Mouse (Mus musculus) midbrain, embryonic 15.5 days (tissue): ENCODE measurements around the gene Vmn1r198. TPM values are rescaled to one million over a fixed set of nuclear protein-coding genes. Genes with fewer than 3 reads are reported as not detected.

ENCODE experiments used
- ATAC-seq: fragments of 200-750 bp; cut with Nextera tagmentation; replicated peaks from 2 replicates; pipeline ENCODE4 v1.8.0; 2017; ENCODE audit warnings: moderate TSS enrichment
- H3K27ac ChIP-seq: fragments of 300-500 bp; sonication (generic); 2 replicates; pipeline ENCODE4 v1.5.1; 2015; ENCODE audit warnings: mild to moderate bottlenecking, inconsistent platforms
- H3K27me3 ChIP-seq: fragments of 300-500 bp; sonication (generic); replicated peaks from 2 replicates; pipeline ENCODE4 v1.6.1; 2015; ENCODE audit warnings: inconsistent platforms
- H3K36me3 ChIP-seq: fragments of 300-500 bp; sonication (generic); replicated peaks from 2 replicates; pipeline ENCODE4 v1.6.1; 2015; ENCODE audit warnings: inconsistent platforms
- H3K4me1 ChIP-seq: fragments of 300-500 bp; sonication (generic); 2 replicates; pipeline ENCODE4 v1.6.1; 2015; ENCODE audit warnings: inconsistent platforms
- H3K4me2 ChIP-seq: fragments of 300-500 bp; sonication (generic); 2 replicates; pipeline ENCODE4 v1.6.1; 2015; ENCODE audit warnings: inconsistent platforms, mild to moderate bottlenecking, moderate library complexity
- H3K4me3 ChIP-seq: fragments of 300-500 bp; sonication (generic); 2 replicates; pipeline ENCODE4 v1.5.1; 2015; ENCODE audit warnings: mild to moderate bottlenecking, inconsistent platforms
- H3K9ac ChIP-seq: fragments of 300-500 bp; sonication (generic); 2 replicates; pipeline ENCODE4 v1.6.1; 2015; ENCODE audit warnings: mild to moderate bottlenecking, inconsistent platforms
- H3K9me3 ChIP-seq: fragments of 300-500 bp; sonication (generic); 2 replicates; pipeline ENCODE4 v1.6.1; 2016; ENCODE audit warnings: inconsistent platforms
- WGBS: fragments of 180-500 bp; shearing (Covaris S2); methylation state at CpG from one replicate; pipeline ENCODE4 v1.1.7; 2015; ENCODE audit warnings: mixed read lengths; 5-methylcytosine and 5-hydroxymethylcytosine counted together
- polyA plus RNA-seq: library from polyadenylated mRNA; unstranded; fragments of >200 nt; fragmentation: Nextera tagmentation; extraction: Ambion mirVana; gene quantifications from 2 replicates; pipeline ENCODE4 v1.2.1, GENCODE M21; 2015

Gene Vmn1r198
- polyA plus RNA-seq, 1 experiment from 2014 or later = not detected

- Histone ChIP-seq H3K27ac (no peak within 1 kb of the TSS), H3K36me3 (no peaks in the 10 kb centered on the region), H3K4me3 (no peak within 1 kb of the TSS), H3K27me3 (no peaks in the 10 kb centered on the region), H3K4me1 (no peaks in the 10 kb centered on the region), H3K4me2 (no peak within 1 kb of the TSS), H3K9me3 (no peaks in the 10 kb centered on the region), H3K9ac (no peak within 1 kb of the TSS)
- 17% methylated on average over 3 of the region's 3 CpGs for WGBS
- no peak for ATAC-seq
Measured at GRCm38 (mm10) chr13:22390073-22390472, 39.9 kb downstream of the Vmn1r198 start, which contains the start of gene Vmn1r200. TSS of gene Vmn1r200 (plus strand) at chr13:22390373.

- Histone ChIP-seq H3K27ac (no peak overlapping the region), H3K36me3 (no peaks in the 10 kb centered on the region), H3K27me3 (no peaks in the 10 kb centered on the region), H3K4me1 (no peaks in the 10 kb centered on the region), H3K9ac (no peak overlapping the region), H3K9me3 (0 out of 2 replicates have a peak, but pooled peaks cover 7% of the 10 kb centered on the region), H3K4me3 (no peak overlapping the region), H3K4me2 (no peak overlapping the region)
- 81% methylated on average over 1 of the region's 1 CpGs for WGBS
- ATAC-seq = no peak
Measured at GRCm38 (mm10) chr13:22402978-22403377, 52.8 kb downstream of the Vmn1r198 start.

Other genes with a start within 250 kb of the Vmn1r198 start
- gene Vmn1r189, start 244.5 kb upstream of the Vmn1r198 start, polyA plus RNA-seq = not detected in 2 replicates
- gene Vmn1r191, start 166.4 kb upstream of the Vmn1r198 start, polyA plus RNA-seq = not detected in 2 replicates
- gene Vmn1r192, start 159.2 kb upstream of the Vmn1r198 start, polyA plus RNA-seq = not detected in 2 replicates
- not detected in 2 replicates for gene Vmn1r193, start 127.2 kb upstream of the Vmn1r198 start, polyA plus RNA-seq
- not detected in 2 replicates for gene Vmn1r194, start 106.1 kb upstream of the Vmn1r198 start, polyA plus RNA-seq
- gene Vmn1r195, start 79.8 kb upstream of the Vmn1r198 start, polyA plus RNA-seq = not detected in 2 replicates
- gene Vmn1r196, start 60.4 kb upstream of the Vmn1r198 start, polyA plus RNA-seq = not detected in 2 replicates
- gene Vmn1r197, start 25.8 kb upstream of the Vmn1r198 start, polyA plus RNA-seq = not detected in 2 replicates
- not detected in 2 replicates for gene Vmn1r199, start 29.5 kb downstream of the Vmn1r198 start, polyA plus RNA-seq
- 0.05 TPM in 1 of 2 replicates, not detected in the other for gene Vmn1r200, start 40.0 kb downstream of the Vmn1r198 start, polyA plus RNA-seq
- gene Vmn1r201, start 121.6 kb downstream of the Vmn1r198 start, polyA plus RNA-seq = not detected in 2 replicates
- 0.03 TPM in 1 of 2 replicates, not detected in the other for gene Vmn1r202, start 155.0 kb downstream of the Vmn1r198 start, polyA plus RNA-seq
- gene Vmn1r203, start 167.8 kb downstream of the Vmn1r198 start, polyA plus RNA-seq = not detected in 2 replicates
- gene Vmn1r204, start 202.8 kb downstream of the Vmn1r198 start, polyA plus RNA-seq = not detected in 2 replicates
- gene Vmn1r205, start 242.6 kb downstream of the Vmn1r198 start, polyA plus RNA-seq = not detected in 2 replicates